Mouse (Mus musculus): ENCODE results near the gene Speer4f1. TPM values are rescaled to one million over a fixed set of nuclear protein-coding genes. Genes with fewer than 3 reads are reported as not detected.
A peak's percentile ranks its signal among the peaks of the same experiment; 100 is the strongest.

Speer4f1 gene
- polyA plus RNA-seq, 1 experiment = 0.36 TPM

DNA sequence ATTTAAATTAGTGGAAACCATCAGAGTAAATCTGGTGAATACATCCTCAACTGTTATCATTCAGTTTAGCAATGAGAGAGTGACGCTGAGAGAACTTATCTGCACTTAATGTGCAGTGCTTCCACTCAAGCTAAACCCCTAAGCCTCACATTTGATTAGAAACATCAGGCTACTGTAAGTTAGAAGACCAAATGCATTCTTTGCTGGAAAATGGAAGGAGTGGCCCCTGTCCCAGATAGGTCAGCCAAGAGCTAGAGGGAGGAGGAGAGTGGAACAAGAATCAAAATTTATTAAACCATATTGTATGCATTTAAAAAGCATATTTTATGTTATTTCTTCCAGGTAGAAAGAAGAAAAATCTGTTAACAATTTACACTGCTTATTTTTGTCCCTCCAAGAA is 14.0 kb downstream of the Speer4f1 start:
- Histone ChIP-seq H3K4me3 (replicated peaks; ENCODE audit: extremely low read depth, low read depth, low read length) (no peak overlapping the region), H3K4me1 (ENCODE audit: control insufficient read depth, insufficient read depth, low read length) (no peaks in the 10 kb centered on the region)
- 58% methylated on average over 1 of the region's 1 CpGs for WGBS
- no peak for DNase-seq
- TF ChIP-seq POLR2A (IDR thresholded peaks at IDR 0.05; ENCODE audit: borderline replicate concordance, extremely low read depth, low read depth, low read length) (no peak), CTCF (IDR thresholded peaks at IDR 0.05; ENCODE audit: insufficient read depth, low read length) (no peak)

DNA sequence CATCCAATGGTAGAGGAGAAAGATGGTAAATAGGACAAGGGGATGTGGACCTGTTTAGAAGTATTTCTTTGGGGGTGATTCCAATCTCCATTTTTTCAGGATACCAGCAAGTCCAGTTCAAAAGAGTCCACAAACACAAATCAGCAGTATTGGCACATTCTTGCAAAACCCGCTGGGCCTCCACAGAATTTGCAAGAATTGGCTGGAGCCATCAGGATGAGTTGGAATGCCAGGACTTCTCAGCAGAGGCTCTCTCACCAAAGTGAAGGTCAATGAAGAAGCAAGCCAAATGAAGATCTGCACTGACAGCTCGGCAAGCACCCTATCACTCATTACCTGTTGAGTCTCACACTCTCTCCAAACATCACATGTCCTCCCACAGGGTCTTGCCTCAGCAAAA is 19.7 kb downstream of the Speer4f1 start:
- no peak overlapping the region for H3K4me3 ChIP-seq (replicated peaks; ENCODE audit: extremely low read depth, low read depth, low read length)
- WGBS = 84% methylated on average over 2 of the region's 2 CpGs
- no peak for DNase-seq
- TF ChIP-seq CTCF (IDR thresholded peaks at IDR 0.05; ENCODE audit: insufficient read depth, low read length) = no peak
- no peak for TF ChIP-seq POLR2A (IDR thresholded peaks at IDR 0.05; ENCODE audit: borderline replicate concordance, extremely low read depth, low read depth, low read length)
- peaks cover 2% of the 10 kb centered on the region; the same call in 1 of the 2 replicates for H3K4me1 ChIP-seq (ENCODE audit: control insufficient read depth, insufficient read depth, low read length)

DNA sequence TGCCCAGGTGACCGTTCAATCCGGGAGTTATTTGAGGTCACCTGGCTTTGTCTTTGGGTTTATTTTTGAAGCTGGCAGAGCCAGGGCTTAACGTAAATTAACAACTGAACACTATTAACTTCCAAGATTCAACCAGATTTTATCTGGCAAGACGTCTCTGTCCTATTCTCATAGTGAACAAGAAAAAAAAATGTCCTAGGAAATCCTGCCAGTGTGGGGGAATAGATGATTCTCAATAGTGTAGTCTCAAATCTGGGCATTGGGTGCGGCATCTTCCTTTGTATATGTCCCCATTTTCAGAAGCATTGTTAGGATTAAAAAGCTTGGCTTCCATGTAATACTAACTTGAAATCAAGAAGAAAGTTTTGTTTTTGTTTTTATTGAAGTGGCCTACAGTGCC is 20.8 kb downstream of the Speer4f1 start:
- Histone ChIP-seq H3K4me3 (replicated peaks; ENCODE audit: extremely low read depth, low read depth, low read length) (no peak overlapping the region), H3K4me1 (ENCODE audit: control insufficient read depth, insufficient read depth, low read length) (peaks cover 2% of the 10 kb centered on the region; the same call in 1 of the 2 replicates)
- 57% methylated on average over 5 of the region's 5 CpGs for WGBS
- no peak for TF ChIP-seq CTCF (IDR thresholded peaks at IDR 0.05; ENCODE audit: insufficient read depth, low read length)
- no peak for TF ChIP-seq POLR2A (IDR thresholded peaks at IDR 0.05; ENCODE audit: borderline replicate concordance, extremely low read depth, low read depth, low read length)
- no peak for DNase-seq

DNA sequence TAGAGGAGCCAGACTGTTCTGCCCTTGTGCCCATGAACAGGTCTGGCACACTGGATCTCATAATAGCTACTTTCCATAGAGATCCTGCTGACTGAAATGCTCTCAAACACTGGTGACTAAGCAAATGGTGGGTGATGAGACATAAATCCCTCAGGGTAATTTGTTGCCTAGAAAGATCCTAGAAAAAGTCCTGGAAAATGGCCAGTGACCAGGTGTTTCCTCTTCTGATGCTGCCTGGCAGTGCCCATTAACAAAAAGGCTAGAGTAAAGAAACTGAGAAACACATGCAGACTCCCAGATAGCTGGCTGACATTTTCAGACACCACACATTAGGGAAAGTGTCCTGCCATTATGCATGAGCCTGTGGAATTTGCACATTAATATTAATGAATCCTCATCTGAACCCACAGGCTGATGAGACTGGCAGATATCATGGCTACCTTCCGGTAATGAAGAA is 24.0 kb downstream of the Speer4f1 start:
- TF ChIP-seq CTCF (IDR thresholded peaks at IDR 0.05; ENCODE audit: insufficient read depth, low read length) = no peak
- no peak for TF ChIP-seq POLR2A (IDR thresholded peaks at IDR 0.05; ENCODE audit: borderline replicate concordance, extremely low read depth, low read depth, low read length)
- 85% methylated on average over 1 of the region's 1 CpGs for WGBS
- no peak overlapping the region for H3K4me3 ChIP-seq (replicated peaks; ENCODE audit: extremely low read depth, low read depth, low read length)
- peaks cover 2% of the 10 kb centered on the region; the same call in 1 of the 2 replicates for H3K4me1 ChIP-seq (ENCODE audit: control insufficient read depth, insufficient read depth, low read length)
- no peak for DNase-seq

DNA sequence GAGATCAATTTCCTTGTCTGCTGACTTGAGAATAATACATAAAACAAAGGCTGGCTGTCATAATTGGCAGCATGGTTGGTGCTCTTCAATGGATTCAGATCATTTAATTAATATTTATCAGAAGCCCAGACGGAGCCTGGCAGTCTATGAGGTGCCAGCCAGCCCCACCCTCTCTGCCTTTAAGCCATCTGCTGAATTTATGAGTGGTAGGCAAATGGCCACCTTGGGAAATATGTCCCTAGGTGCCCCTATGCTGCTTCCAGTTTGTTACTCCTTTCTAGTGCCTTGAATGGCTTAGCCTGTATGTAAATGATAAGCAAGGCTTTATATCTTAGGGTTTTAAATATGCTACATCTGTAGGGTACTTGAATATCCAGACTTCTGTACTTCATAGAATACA is 25.0 kb downstream of the Speer4f1 start:
- 69% methylated on average over 1 of the region's 1 CpGs for WGBS
- DNase-seq = no peak
- Histone ChIP-seq H3K4me1 (ENCODE audit: control insufficient read depth, insufficient read depth, low read length) (peaks cover 2% of the 10 kb centered on the region; the same call in 1 of the 2 replicates), H3K4me3 (replicated peaks; ENCODE audit: extremely low read depth, low read depth, low read length) (no peak overlapping the region)
- TF ChIP-seq CTCF (IDR thresholded peaks at IDR 0.05; ENCODE audit: insufficient read depth, low read length) = no peak
- TF ChIP-seq POLR2A (IDR thresholded peaks at IDR 0.05; ENCODE audit: borderline replicate concordance, extremely low read depth, low read depth, low read length) = no peak

DNA sequence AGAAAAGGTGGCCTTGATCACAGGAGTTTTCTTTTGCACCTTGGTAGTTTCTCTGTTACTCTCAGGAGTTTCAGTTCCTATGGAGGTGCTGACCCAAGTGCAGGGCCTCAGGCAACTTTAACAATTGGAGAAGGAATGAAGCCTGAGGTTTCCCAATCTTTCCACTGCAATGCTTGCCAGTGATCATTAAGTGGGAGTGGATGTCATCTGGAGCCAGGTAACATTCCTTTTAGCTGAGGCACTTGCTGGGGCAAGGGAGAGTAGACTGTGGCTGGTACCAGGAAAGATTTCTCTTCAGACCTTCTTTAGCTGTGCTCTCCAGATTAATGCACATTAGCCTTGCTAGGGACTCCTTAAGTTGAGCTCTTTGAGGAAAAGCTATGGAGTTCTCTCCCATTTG is 29.6 kb downstream of the Speer4f1 start:
- Histone ChIP-seq H3K4me3 (replicated peaks; ENCODE audit: extremely low read depth, low read depth, low read length) (no peak overlapping the region), H3K4me1 (ENCODE audit: control insufficient read depth, insufficient read depth, low read length) (no peaks in the 10 kb centered on the region)
- TF ChIP-seq CTCF (IDR thresholded peaks at IDR 0.05; ENCODE audit: insufficient read depth, low read length) = no peak
- TF ChIP-seq POLR2A (IDR thresholded peaks at IDR 0.05; ENCODE audit: borderline replicate concordance, extremely low read depth, low read depth, low read length) = no peak
- DNase-seq = no peak

DNA sequence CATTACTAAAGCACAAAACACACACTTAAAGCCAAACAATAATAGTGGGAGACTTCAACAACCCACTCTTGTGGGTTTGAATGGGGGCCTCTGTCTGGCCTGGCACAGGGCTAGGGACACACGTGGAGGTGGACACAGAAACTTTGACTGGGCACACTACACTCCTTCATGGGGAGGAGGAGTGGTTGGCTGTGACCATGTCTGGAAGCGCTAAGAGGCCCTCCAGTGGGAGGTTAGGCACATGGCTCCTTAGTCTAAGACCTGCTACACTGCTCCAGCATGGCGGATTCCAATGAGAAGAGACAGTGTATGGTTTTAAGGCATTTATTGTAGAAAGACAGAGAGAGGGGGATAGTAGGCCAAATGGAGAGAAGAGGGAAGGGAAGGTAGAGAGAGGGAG is 32.1 kb downstream of the Speer4f1 start:
- H3K4me3 ChIP-seq (replicated peaks; ENCODE audit: extremely low read depth, low read depth, low read length) = no peak overlapping the region
- TF ChIP-seq POLR2A (IDR thresholded peaks at IDR 0.05; ENCODE audit: borderline replicate concordance, extremely low read depth, low read depth, low read length) (no peak), CTCF (IDR thresholded peaks at IDR 0.05; ENCODE audit: insufficient read depth, low read length) (0 out of 2 replicates have a peak, but pooled peaks have one; percentile 33)
- no peaks in the 10 kb centered on the region for H3K4me1 ChIP-seq (ENCODE audit: control insufficient read depth, insufficient read depth, low read length)
- no peak for DNase-seq
- 71% methylated on average over 3 of the region's 3 CpGs for whole genome bisulfite sequencing

Other genes starting within 250 kb of the Speer4f1 start
- gene Speer4f2, start 102.9 kb upstream of the Speer4f1 start, polyA plus RNA-seq (2012; rRNA removed) = not detected in 2 replicates
- gene Sema3c, start 98.2 kb downstream of the Speer4f1 start, polyA plus RNA-seq (2012; rRNA removed) = 61.0 and 75.4 TPM in 2 replicates

Data from lung, adult 2 months (tissue).